Mouse (Mus musculus) forebrain, embryonic 15.5 days (tissue): ENCODE measurements at regions not wholly inside any gene's neighbourhood (a gene's known extent, or its start where the extent isn't known, plus 50 kb on each side); places are given as distances from the start of the nearest gene placed in this dataset.

Experiments used
- ATAC-seq: fragments of 200-750 bp; cut with Nextera tagmentation; replicated peaks from 2 replicates; pipeline ENCODE4 v1.8.0; 2017; ENCODE audit warnings: mild to moderate bottlenecking, moderate TSS enrichment, moderate library complexity
- H3K27ac ChIP-seq: fragments of 300-500 bp; sonication (generic); replicated peaks from 2 replicates; pipeline ENCODE4 v1.5.1; 2015; ENCODE audit warnings: mild to moderate bottlenecking, inconsistent platforms
- H3K27me3 ChIP-seq: fragments of 300-500 bp; sonication (generic); 2 replicates; pipeline ENCODE4 v1.6.1; 2015; ENCODE audit warnings: inconsistent platforms
- H3K36me3 ChIP-seq: fragments of 300-500 bp; sonication (generic); 2 replicates; pipeline ENCODE4 v1.6.1; 2015; ENCODE audit warnings: mild to moderate bottlenecking, inconsistent platforms
- H3K4me1 ChIP-seq: fragments of 300-500 bp; sonication (generic); 2 replicates; pipeline ENCODE4 v1.6.1; 2015; ENCODE audit warnings: inconsistent platforms
- H3K4me2 ChIP-seq: fragments of 300-500 bp; sonication (generic); replicated peaks from 2 replicates; pipeline ENCODE4 v1.6.1; 2015; ENCODE audit warnings: mild to moderate bottlenecking, inconsistent platforms
- H3K4me3 ChIP-seq: fragments of 300-500 bp; sonication (generic); 2 replicates; pipeline ENCODE4 v1.5.1; 2015; ENCODE audit warnings: mild to moderate bottlenecking, inconsistent platforms
- H3K9ac ChIP-seq: fragments of 300-500 bp; sonication (generic); replicated peaks from 2 replicates; pipeline ENCODE4 v1.6.1; 2015; ENCODE audit warnings: mild to moderate bottlenecking, inconsistent platforms
- H3K9me3 ChIP-seq: fragments of 300-500 bp; sonication (generic); 2 replicates; pipeline ENCODE4 v1.6.1; 2016; ENCODE audit warnings: inconsistent platforms
- WGBS: fragments of 180-500 bp; shearing (Covaris S2); methylation state at CpG from one replicate; pipeline ENCODE4 v1.1.7; 2015; ENCODE audit warnings: mixed read lengths; 5-methylcytosine and 5-hydroxymethylcytosine counted together

- H3K9me3 ChIP-seq, result no peaks in the 10 kb centered on the region
- H3K36me3 ChIP-seq, result no peaks in the 10 kb centered on the region
- no peaks in the 10 kb centered on the region for H3K27me3 ChIP-seq
- no peak overlapping the region for H3K9ac ChIP-seq
- H3K4me1 ChIP-seq, result 0 out of 2 replicates have a peak, but pooled peaks cover 3% of the 10 kb centered on the region
- 62% methylated on average over 2 of the region's 2 CpGs for WGBS
- no peak overlapping the region for H3K4me3 ChIP-seq
- no peak for ATAC-seq
- no peak overlapping the region for H3K27ac ChIP-seq
- H3K4me2 ChIP-seq, result no peak overlapping the region
These were observed 600.1 kb upstream of the Cdh5 start for GRCm38 (mm10) chr8:103501328-103501727.

- 72% methylated on average over 9 of the region's 9 CpGs for WGBS
- Histone ChIP-seq H3K4me1 (0 out of 2 replicates have a peak, but pooled peaks cover 5% of the 10 kb centered on the region), H3K9ac (no peak overlapping the region), H3K36me3 (no peaks in the 10 kb centered on the region), H3K4me3 (no peak overlapping the region), H3K4me2 (no peak overlapping the region), H3K27ac (no peak overlapping the region), H3K27me3 (no peaks in the 10 kb centered on the region), H3K9me3 (no peaks in the 10 kb centered on the region)
- no peak for ATAC-seq
These were observed 598.2 kb upstream of the Cdh5 start for GRCm38 (mm10) chr8:103502991-103503767.

- no peak overlapping the region for H3K27ac ChIP-seq
- WGBS, result 59% methylated on average over 6 of the region's 6 CpGs
- no peaks in the 10 kb centered on the region for H3K9me3 ChIP-seq
- H3K36me3 ChIP-seq, result no peaks in the 10 kb centered on the region
- no peak overlapping the region for H3K4me2 ChIP-seq
- H3K4me3 ChIP-seq, result no peak overlapping the region
- no peak overlapping the region for H3K9ac ChIP-seq
- no peaks in the 10 kb centered on the region for H3K27me3 ChIP-seq
- no peak for ATAC-seq
- 0 out of 2 replicates have a peak, but pooled peaks cover 5% of the 10 kb centered on the region for H3K4me1 ChIP-seq
These were observed 595.1 kb upstream of the Cdh5 start for GRCm38 (mm10) chr8:103506334-103506733.

GRCm38 (mm10) chr8:103507068-103507467, 594.4 kb upstream of the Cdh5 start:
- no peak overlapping the region for H3K9ac ChIP-seq
- H3K27me3 ChIP-seq, result no peaks in the 10 kb centered on the region
- H3K36me3 ChIP-seq, result no peaks in the 10 kb centered on the region
- no peak overlapping the region for H3K4me2 ChIP-seq
- no peaks in the 10 kb centered on the region for H3K9me3 ChIP-seq
- H3K4me1 ChIP-seq, result 0 out of 2 replicates have a peak, but pooled peaks cover 5% of the 10 kb centered on the region
- peak overlapping the region; percentile 54; the same call in 1 of the 2 replicates for H3K27ac ChIP-seq
- no peak overlapping the region for H3K4me3 ChIP-seq
- WGBS, result 46% methylated on average over 5 of the region's 5 CpGs
- peak; percentile 51 for ATAC-seq

GRCm38 (mm10) chr8:103520141-103520866, 581.1 kb upstream of the Cdh5 start:
- H3K27ac ChIP-seq, result no peak overlapping the region
- no peaks in the 10 kb centered on the region for H3K4me1 ChIP-seq
- H3K4me3 ChIP-seq, result no peak overlapping the region
- no peak overlapping the region for H3K4me2 ChIP-seq
- H3K9me3 ChIP-seq, result no peaks in the 10 kb centered on the region
- H3K36me3 ChIP-seq, result no peaks in the 10 kb centered on the region
- peak; percentile 57; the same call in 1 of the 2 replicates for ATAC-seq
- no peak overlapping the region for H3K9ac ChIP-seq
- no peaks in the 10 kb centered on the region for H3K27me3 ChIP-seq
- 51% methylated on average over 4 of the region's 4 CpGs for WGBS

- ATAC-seq, result no peak
- Histone ChIP-seq H3K36me3 (no peaks in the 10 kb centered on the region), H3K4me1 (no peaks in the 10 kb centered on the region), H3K9ac (no peak overlapping the region), H3K4me3 (no peak overlapping the region), H3K27me3 (no peaks in the 10 kb centered on the region), H3K27ac (no peak overlapping the region), H3K9me3 (no peaks in the 10 kb centered on the region), H3K4me2 (no peak overlapping the region)
- WGBS, result 83% methylated on average over 4 of the region's 4 CpGs
These were observed 570.5 kb upstream of the Cdh5 start for GRCm38 (mm10) chr8:103530903-103531302.

- H3K27me3 ChIP-seq, result no peaks in the 10 kb centered on the region
- no peak overlapping the region for H3K4me2 ChIP-seq
- WGBS, result 86% methylated on average over 4 of the region's 4 CpGs
- H3K9ac ChIP-seq, result no peak overlapping the region
- H3K4me1 ChIP-seq, result no peaks in the 10 kb centered on the region
- no peak for ATAC-seq
- no peak overlapping the region for H3K27ac ChIP-seq
- no peaks in the 10 kb centered on the region for H3K36me3 ChIP-seq
- no peaks in the 10 kb centered on the region for H3K9me3 ChIP-seq
- no peak overlapping the region for H3K4me3 ChIP-seq
These were observed 566.5 kb upstream of the Cdh5 start for GRCm38 (mm10) chr8:103534971-103535370.

GRCm38 (mm10) chr8:103536856-103537255, 564.6 kb upstream of the Cdh5 start:
- Histone ChIP-seq H3K9ac (no peak overlapping the region), H3K27ac (no peak overlapping the region), H3K27me3 (no peaks in the 10 kb centered on the region), H3K4me2 (no peak overlapping the region), H3K9me3 (no peaks in the 10 kb centered on the region), H3K36me3 (no peaks in the 10 kb centered on the region), H3K4me3 (no peak overlapping the region), H3K4me1 (no peaks in the 10 kb centered on the region)
- 69% methylated on average over 2 of the region's 2 CpGs for WGBS
- no peak for ATAC-seq

- no peak overlapping the region for H3K9ac ChIP-seq
- 87% methylated on average over 2 of the region's 2 CpGs for WGBS
- H3K27me3 ChIP-seq, result no peaks in the 10 kb centered on the region
- no peaks in the 10 kb centered on the region for H3K36me3 ChIP-seq
- H3K4me1 ChIP-seq, result no peaks in the 10 kb centered on the region
- H3K27ac ChIP-seq, result no peak overlapping the region
- H3K9me3 ChIP-seq, result no peaks in the 10 kb centered on the region
- H3K4me3 ChIP-seq, result no peak overlapping the region
- no peak overlapping the region for H3K4me2 ChIP-seq
- ATAC-seq, result no peak
These were observed 559.5 kb upstream of the Cdh5 start for GRCm38 (mm10) chr8:103541954-103542353.

GRCm38 (mm10) chr8:103551916-103552535, 549.4 kb upstream of the Cdh5 start:
- Histone ChIP-seq H3K4me1 (no peaks in the 10 kb centered on the region), H3K27ac (no peak overlapping the region), H3K36me3 (no peaks in the 10 kb centered on the region), H3K27me3 (no peaks in the 10 kb centered on the region), H3K4me3 (no peak overlapping the region), H3K9me3 (no peaks in the 10 kb centered on the region), H3K9ac (no peak overlapping the region), H3K4me2 (no peak overlapping the region)
- 89% methylated on average over 8 of the region's 8 CpGs for WGBS
- no peak for ATAC-seq

- WGBS, result 84% methylated on average over 2 of the region's 2 CpGs
- no peak for ATAC-seq
- Histone ChIP-seq H3K4me2 (no peak overlapping the region), H3K9me3 (no peaks in the 10 kb centered on the region), H3K36me3 (no peaks in the 10 kb centered on the region), H3K27me3 (no peaks in the 10 kb centered on the region), H3K4me1 (no peaks in the 10 kb centered on the region), H3K27ac (no peak overlapping the region), H3K4me3 (no peak overlapping the region), H3K9ac (no peak overlapping the region)
These were observed 539.8 kb upstream of the Cdh5 start for GRCm38 (mm10) chr8:103561606-103562005.

GRCm38 (mm10) chr8:103570864-103571425, 530.5 kb upstream of the Cdh5 start:
- no peak overlapping the region for H3K4me3 ChIP-seq
- H3K4me2 ChIP-seq, result no peak overlapping the region
- no peaks in the 10 kb centered on the region for H3K36me3 ChIP-seq
- no peaks in the 10 kb centered on the region for H3K27me3 ChIP-seq
- H3K9me3 ChIP-seq, result no peaks in the 10 kb centered on the region; the same call in 1 of the 2 replicates
- 54% methylated on average over 11 of the region's 11 CpGs for WGBS
- H3K27ac ChIP-seq, result no peak overlapping the region
- H3K4me1 ChIP-seq, result no peaks in the 10 kb centered on the region
- ATAC-seq, result no peak
- H3K9ac ChIP-seq, result no peak overlapping the region
